Mouse (Mus musculus) heart, postnatal 36 days (tissue): ENCODE results near the gene Ptger1. TPM values are rescaled to one million over a fixed set of nuclear protein-coding genes. Genes with fewer than 3 reads are reported as not detected.
A peak's percentile ranks its signal among the peaks of the same experiment; 100 is the strongest.

ENCODE experiments used
- DNase-seq, 2 experiments: peaks; one replicate each; pipeline ENCODE4 v3.0.0; 2021 to 2022
- intact Hi-C: fragments of 180-260 bp; cut with DNase I; formaldehyde crosslinking; loops from one replicate; pipeline ENCODE4 v1.15.1; 2025
- total RNA-seq, 2 experiments: library from RNA; stranded (reverse); gene quantifications; 2 replicates each; pipeline ENCODE4 v1.2.3; 2021

Ptger1 gene
- total RNA-seq = under 1 TPM; 0.27 to 0.75 TPM

DNA sequence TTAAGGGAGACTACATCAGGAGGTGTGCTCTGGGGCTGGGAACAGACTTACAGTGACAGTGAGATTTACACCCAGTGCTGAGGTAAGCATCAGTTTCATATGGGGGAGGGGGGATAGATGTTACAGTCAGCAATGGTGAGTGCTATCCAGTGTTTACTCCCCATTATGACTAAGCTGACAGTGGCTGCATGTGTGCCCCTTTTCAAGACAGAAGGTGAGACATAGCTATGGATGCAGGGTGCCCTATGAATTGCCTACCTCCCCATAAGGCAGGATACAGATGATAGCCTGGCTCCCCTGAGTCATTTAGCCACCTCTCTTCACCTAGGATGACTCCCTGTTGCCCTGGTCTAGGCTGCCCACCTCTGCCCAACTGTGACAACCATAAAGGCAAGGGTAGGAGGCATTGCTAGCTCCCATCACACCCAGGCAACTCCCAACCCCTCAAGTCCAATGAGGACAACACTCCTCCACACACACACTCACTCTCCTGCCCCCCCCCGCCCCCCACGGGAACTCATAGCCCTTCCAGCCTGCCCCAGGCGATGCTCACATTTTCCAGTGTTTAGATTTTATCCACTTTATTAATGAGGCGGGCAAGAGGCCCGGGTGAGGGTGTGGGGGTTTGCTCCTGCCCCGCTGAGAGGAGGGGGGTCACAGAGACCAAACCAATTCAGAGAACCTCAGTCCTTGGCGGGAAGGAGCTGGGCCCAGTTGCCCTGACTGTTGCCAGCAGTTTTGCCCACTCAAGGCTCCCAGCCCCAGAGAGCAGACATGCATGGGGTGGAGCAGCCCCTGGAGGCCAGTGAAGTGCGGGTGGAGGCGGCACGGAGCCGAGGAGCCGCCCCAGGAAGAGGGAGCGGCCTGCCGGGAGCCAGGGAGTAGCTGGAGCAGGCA lies at the start of gene Ptger1:
Gene Ptger1, plus strand, starts transcription at position 710 of the 897 bp plus-strand sequence.
- DNase-seq = peak; percentile 67 to 73
- intact Hi-C loops = loop anchor here (2.0 kb wide), 1 partner anchor 25 kb away; no protein-coding TSS in a partner anchor

DNA sequence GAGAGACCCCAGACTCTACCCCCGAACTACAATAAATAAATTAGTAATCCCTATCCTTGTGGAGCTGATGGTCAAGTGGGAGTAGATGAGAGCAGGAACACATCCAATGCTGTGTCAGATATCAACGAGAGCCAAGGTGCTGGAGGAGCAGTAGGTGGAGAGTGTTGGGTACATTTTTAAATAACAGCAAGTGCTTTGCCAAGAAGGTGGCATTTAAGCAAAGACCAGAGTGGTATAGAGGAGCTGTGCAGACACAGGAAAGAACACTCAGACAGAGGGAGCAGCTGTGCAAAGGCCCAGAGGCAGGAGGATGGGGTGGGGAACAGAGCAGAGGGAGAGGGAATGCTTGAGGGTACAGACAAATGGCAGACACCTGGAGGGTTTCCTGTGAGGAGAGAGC lies 49.4 kb upstream of the Ptger1 start:
- intact Hi-C loops = no loop called here

DNA sequence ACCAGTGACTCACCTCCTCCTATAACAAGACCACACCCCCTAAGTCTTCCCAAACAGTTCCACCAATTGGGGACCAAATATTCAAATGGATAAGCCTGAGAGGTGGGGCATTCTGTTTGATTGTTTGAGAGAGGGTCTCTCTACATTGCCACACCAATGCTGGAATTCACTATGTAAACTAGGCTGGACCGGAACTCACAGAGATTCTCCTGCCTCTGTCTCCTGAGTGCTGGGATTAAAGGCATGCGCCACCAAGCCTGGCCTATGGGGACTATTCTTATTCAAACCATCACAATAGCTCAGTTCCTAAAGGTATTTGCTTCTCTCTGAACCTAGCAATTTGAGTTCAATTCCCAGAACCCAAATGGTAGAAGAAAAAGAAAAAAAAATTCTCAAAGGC lies 47.9 kb upstream of the Ptger1 start:
- intact Hi-C loops = no loop called here
- DNase-seq = no peak

More for the DNA sequence above, 49.4 kb upstream of the Ptger1 start:
- DNase-seq = no peak

DNA sequence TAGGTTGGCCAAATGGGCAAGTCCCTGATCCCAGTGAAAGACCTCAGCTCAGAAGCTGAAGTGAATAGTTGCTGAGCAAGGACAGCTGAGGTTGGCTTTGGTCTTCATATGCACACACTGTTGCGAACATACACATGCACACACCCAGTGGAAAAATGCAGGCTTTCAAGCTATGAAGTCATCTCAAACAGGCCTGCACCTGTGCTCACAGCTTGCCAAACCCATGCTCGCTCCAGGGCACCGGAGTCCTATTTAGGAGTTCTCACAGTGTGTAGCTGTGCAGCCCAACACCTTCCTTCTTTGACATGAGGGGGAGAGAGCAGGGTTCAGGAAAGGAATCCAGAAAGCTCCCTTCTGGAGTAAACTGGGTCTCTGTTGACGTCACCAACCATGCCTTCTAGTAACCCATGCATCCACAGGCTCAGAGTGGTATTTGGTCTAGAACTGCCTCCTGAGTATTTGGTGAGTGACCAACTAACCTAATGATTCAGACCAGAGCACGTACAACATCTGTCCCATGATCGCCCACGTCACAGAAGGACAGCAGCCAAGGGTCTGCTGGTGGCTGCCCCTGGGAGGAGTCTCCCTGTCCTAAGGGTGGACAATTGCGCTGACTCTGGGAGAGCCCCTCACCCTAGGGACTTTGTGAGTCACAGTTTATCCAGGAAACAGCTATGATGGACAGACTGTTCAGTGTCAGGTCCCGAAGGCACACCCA lies 46.8 kb upstream of the Ptger1 start:
- no peak for DNase-seq
- intact Hi-C loops = no loop called here

DNA sequence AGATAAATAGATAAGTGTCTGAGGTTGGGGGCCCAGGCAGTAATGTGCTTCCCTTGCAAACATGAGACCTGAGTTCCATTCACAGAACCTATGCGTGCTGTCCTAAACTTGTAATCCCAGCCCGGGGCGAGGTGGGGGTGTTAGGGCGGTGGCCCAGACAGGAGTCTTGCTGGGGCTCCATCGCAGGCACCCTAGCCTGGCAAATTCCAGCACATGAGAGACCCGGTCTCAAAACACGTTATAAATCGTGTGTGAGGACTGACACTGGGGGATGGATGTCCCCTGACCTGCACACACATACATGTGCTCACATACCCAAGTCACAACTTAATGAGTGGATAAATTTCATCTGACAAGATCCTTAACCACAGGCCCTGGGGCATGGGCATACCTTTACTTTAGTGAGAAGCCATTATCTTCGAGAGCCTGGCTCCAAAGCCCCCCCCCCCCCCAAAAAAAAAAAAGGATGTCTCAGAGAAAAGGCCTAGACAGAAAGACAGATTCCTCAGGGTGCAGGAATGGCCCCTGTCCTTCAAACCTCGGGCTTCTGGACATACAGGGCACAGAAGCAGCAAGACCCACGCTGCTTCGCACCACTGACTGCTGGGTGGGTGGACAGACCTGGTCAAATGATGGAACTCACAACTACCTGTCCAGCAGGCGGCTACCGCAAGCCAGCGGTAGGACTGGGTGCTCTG lies 44.6 kb upstream of the Ptger1 start:
- intact Hi-C loops = loop anchor here (2.0 kb wide), 1 partner anchor 55 kb away; the partner anchor contains the start of gene Ndufb7
- no peak for DNase-seq

DNA sequence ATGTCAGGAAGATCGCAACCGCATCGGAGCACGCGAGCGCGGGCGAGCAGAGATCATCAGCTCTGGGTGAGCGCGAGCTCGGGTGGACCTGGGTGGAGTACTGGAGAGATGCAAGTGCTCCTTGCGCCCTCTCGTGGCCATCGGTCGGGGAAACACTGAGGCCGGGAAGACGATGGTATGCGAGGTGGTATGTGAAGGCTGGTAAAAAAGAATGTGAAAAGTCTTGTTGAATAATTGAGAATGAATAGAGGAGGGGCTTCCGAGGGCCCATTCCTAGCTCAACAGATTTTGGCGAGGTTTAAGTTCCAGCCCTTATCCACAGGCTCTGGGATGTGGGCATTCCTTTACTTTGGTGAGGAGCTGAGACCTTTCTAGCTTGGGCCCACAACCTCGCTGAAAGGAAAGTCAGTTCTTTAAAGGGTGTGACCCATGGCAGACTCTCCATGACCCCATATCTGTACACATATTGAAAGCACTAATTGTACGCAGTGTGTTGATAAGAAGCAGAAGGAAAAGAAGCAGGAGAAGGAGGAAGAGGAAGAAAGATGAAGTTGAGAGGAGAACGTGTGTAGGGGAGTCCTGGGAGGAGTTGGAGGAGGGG lies 44.0 kb upstream of the Ptger1 start:
- intact Hi-C loops = loop anchor here (2.0 kb wide), 1 partner anchor 56 kb away; the partner anchor contains the start of gene Ndufb7
- DNase-seq = peak; percentile 81 to 88

DNA sequence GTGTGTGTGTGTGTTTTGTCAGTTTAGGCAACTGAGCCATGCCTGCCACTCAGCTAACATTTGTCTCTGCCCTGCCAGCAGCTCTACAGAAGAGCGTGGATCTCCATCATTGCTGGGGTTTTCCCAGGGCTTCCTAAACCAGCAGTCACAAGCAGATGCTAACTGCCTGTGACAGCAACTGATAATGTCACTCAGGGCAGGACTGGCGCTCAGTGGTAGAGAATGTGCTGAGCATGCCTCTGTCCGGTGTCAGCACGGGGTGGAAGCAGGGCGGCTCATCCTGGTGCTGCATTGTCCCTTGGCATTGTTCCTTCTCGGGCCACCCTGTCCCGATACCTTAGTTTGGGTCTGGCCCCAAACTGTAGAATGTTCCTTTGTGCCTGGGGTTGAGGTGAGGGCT lies 42.9 kb upstream of the Ptger1 start:
- no peak for DNase-seq
- intact Hi-C loops = loop anchor here (2.0 kb wide), 1 partner anchor 57 kb away; the partner anchor contains the start of gene Ndufb7

DNA sequence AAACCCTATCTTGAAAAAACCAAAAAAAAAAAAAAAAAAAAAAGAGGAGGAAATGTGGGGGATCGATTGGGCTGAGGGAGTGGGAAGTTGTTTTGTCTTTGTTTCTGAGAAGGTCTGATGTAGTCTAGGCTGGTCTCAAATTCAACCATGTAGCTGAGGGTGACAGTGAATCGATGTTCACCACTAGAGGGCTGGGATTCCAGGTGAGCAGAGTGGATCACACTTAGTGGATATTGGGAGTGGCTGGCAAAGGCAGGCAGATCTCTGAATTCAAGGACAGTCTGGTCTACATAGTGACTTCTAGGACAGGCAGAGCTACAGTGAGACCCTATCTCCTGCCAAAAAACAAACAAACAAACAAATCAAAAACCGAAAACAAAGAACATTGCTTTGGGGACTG lies 41.7 kb upstream of the Ptger1 start:
- intact Hi-C loops = no loop called here
- DNase-seq = no peak

DNA sequence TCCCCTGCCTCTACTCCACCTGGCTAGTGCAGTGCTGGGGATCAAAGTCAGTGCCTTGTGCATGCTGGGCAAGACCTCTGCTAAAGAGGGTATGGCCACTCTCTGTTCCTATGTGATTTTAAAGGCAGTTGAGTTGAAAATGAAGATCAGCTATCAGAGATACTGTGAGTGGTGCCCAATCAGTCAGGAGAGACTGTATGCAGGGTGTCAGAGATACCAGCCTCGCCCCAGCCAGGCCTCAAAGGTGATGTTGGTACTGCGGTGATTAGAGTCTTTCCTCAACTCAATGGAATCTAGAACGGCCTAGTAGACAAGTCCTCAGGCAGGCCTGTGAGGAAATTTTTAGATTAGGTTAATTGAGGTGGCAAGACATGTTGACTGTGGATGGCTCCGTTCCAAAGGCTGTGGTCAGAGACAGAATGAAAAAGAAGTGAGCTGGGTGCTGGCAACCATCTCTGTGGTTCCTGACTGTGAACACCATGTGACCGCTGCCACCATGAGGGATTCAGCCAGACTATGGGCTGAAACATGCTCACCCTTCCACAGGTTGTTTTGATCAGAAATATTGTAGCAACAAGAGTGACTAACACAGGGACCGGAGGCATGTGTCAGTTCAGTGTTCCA lies 40.7 kb upstream of the Ptger1 start:
- no peak for DNase-seq
- intact Hi-C loops = no loop called here

DNA sequence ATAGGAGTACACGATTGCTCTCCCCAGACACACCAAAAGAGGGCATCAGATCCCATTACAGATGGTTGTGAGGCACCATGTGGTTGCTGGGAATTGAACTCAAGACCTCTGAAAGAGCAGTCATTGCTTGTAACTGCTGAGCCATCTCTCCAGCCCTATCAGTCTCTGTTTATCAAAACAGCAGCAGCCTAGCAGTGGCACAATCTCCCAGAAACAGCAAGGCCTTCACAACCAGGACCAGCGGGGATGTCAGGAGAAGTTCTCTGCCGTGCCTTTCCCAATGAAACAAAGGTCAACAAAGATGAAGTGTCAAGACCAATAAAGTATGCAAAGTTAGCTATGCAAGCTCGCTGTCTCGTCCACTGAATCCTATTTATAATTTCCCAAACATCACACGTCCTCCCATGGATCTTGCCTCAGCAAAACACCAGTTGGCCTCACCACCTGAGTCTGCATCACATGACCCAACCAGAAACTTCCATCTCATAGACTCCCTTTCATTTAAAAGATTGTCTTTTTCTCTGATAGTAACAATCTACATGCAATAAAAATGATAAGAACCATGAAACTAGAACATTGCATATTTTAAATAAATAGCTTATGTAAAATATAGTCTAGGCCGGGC lies 34.3 kb upstream of the Ptger1 start:
- intact Hi-C loops = no loop called here
- DNase-seq = no peak

DNA sequence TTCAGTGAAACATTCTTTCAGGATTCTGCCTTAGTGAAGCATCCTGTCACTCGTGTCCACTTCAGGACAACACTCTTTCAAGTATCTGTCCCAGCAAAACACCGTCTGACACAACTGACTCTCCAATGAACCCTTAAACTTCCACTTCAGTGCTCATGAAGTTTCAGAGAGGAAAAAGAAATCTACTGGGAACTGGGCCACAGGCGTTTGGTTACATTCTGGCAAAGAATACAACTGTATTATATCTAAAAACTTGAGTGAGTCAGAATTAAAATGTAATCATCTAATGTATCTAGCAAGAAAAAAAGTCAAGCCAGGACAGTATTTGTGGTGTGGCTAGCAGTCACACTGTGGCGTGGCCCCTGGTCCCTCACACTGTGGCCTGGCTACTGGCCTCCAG lies 27.6 kb upstream of the Ptger1 start:
- intact Hi-C loops = no loop called here
- DNase-seq = no peak

DNA sequence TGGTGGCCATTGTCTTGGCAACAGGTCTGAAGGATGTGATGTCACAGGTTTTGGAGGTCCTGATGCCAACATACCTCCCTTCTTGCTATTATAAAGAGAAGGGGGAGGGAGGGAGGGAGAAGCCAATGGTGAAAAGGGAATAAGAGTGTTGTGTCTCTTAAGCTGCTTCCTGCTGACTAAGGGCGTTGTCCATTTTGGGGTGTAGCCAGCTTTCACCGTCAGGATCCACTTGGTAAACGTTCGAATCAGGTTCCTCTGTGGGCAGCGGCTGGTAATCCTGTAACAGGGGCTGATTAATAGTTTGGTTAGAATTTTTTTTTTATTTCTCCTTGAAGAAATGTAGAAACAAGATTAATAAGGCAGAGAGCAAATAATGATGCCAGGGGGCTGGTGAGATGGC lies 26.8 kb upstream of the Ptger1 start:
- intact Hi-C loops = no loop called here
- no peak for DNase-seq

DNA sequence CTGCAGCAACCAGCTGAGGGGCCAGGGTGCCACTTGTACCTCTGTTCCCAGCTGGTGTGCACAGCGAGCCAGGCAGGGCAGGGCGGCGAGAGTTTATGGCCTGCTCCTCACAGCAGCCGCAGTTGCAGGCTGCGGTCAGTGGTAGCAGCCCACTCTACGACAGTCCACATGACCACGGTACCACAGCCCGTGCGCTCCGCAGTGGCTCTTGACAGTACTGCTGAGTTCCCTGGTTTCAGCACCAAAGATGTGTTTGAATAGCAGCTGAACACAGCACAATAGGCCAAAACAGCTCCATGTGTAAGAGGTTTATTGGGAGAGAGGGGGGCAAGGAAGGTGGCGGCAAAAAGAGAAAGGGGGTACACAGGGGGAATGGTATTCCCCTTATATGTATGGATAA lies 19.0 kb upstream of the Ptger1 start:
- intact Hi-C loops = no loop called here
- DNase-seq = no peak

DNA sequence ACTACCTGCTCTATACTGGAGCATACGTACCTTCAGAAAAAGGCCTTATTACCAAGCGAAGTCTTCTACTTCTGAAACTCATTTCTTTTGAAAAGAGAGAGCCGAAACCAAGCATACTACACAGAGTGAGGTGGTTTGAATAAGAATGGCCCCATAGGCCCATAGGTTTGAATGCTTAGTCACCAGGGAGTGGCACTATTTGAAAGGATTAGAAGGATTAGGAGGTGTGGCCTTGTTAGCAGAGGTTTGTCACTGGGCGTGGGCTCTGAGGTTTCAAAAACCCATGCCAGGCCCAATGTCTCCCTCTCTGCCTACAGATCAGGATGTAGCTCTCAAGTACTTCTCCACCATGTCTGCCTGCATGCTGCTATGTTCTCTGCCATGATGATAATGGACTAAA lies 18.4 kb upstream of the Ptger1 start:
- intact Hi-C loops = no loop called here
- DNase-seq = no peak

DNA sequence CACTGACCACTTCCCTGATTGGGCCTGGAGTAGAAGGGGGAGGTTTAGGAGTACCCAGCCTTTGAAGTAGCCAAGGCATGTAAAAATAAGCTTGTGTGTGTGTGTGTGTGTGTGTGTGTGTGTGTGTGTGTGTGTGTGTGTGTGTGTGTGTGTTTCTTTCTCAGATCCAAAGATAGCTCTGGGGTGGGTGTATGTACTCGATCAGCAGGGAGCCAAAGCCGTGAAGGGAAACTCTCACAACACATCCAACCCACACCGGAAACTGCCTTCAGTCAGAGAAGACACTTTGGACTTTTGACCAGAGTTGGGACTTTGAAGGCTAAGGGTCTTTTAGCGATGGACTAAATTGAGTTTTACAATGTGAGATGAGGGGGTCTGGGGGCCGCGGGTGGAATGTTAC lies 16.8 kb upstream of the Ptger1 start:
- no peak for DNase-seq
- intact Hi-C loops = no loop called here

DNA sequence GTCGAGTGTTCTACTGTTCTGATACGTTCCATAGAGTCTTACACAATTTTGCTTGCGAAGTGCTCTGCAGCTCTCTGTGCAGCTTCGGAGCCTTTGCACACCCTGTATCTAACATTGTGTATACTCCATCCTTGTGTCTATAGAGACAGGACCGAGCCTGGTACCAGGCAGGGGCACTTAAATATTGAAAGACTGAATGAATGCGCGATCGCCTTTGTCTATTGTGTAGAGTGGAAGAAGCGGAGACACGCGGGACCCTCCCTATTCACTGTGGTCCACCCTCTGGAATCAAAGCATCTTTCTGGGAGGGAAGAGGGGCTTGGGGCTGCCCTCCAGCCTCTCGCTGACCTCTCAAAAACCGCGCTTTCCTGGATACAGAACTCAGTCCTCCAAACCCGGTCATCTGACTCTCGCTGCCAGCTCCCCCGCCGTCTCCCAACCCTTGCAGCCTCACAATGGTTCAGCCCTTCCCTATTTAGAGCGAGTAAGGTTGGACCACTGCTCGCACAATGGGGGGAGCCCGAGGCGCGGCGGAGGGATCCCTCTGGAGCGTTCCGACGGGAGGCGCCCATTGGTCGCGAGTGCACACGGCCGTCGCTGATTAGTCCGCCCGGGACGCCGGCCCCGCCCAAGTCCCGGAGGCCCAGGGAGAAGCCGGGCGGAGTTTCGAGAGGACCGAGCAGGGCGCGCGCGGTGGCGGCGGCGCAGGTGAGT lies 14.3 kb upstream of the Ptger1 start, which contains the start of gene Gipc1:
Gene Gipc1, plus strand, starts transcription at position 648 of the 714 bp plus-strand sequence.
- peak; percentile 90 to 91 for DNase-seq
- intact Hi-C loops = no loop called here

DNA sequence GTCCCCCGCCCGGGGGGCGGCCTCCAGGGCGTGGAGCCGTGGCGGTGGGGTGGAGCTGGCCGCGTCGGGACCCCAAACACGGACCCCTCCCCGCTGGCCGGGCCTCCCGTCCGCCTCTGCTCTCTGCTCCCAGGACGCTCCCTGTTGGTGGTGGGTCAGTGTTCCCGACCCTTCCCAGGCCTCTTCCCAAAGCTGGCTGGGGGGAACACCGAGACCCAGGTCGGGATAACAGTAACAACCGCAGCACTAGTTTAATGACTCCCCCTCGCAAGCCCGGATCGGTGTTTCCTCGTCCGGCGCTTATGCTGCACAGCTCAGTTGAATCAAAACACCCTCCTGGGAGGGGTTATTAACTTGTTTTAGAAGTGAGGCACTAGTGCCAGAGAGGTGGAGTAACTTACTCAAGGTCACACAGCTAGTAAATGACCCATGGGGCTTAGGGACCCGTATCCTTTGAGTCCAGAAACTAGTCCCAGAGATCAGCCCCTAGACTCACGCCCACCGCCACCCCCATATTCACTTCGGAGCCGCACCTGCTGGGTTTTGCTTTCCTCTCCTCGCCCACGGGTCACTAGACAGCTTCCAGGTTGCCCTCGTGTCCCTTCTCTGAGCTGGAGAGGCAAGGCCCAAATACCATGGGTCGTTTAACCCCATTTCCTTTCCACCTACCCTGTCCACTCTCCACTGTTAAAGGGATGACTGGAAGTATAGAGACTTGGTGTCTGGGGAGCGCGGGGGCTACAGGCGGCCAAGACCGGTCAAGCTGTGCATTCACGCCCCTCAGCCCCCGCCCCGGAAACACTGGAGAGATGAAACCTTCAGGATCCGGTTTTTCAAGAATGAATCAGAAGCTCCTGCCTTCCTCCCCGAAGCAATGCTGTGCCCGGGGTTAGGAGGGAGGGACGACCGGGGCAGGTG lies 13.5 kb upstream of the Ptger1 start:
- DNase-seq = no peak
- intact Hi-C loops = no loop called here

DNA sequence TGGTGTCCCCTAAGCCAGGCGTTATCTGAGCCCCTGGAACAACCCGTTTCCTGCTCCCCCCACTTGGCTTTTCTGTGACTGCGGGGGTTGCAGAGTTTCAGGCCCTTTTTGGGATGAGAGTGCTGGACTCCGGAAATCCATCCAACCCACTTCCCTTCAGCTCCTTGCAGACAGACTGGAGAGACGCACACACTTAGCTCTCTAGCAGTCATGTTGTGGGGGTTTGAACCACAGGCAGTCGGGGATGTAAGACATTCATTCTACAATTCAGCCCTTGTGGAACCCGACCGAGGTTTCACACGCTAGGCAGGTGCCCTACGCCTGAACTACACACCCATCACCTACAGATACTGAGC lies 12.8 kb upstream of the Ptger1 start:
- DNase-seq = no peak
- intact Hi-C loops = no loop called here
